Mouse (Mus musculus): Measurements from ENCODE around the gene Tmem252.

- TF ChIP-seq GATA1 (IDR thresholded peaks at IDR 0.05; ENCODE audit: borderline replicate concordance, low read length) = no peak
- TF ChIP-seq TAL1 (conservative IDR thresholded peaks at IDR 0.05; ENCODE audit: low read depth, low read length) = no peak
Observed at GRCm38 (mm10) chr19:24699196-24699595, 25.4 kb downstream of the Tmem252 start.
